ENCODE assay signal across 8 mouse cellular contexts in genomic region chr3:88717198-88717798, GRCm38 (mm10). TPM values are rescaled to one million over a fixed set of nuclear protein-coding genes. Genes with fewer than 3 reads are reported as not detected.
A peak's percentile ranks its signal among the peaks of the same experiment; 100 is the strongest.
DNase-seq lines count a peak whose midpoint lies in the region; ATAC-seq and TF ChIP-seq lines count a peak whose summit lies in the region.

No protein-coding gene starts in this region.

- ATAC-seq in forebrain, embryonic 12.5 days (ENCODE audit: low FRiP score), result peak; percentile 71
- ATAC-seq in intestine, embryonic 16.5 days, result peak; percentile 80
- peak; percentile 49 for ATAC-seq in liver, embryonic 16.5 days (ENCODE audit: low read depth)
- peak; percentile 49; the same call in 1 of the 2 replicates for ATAC-seq in neural tube, embryonic 11.5 days (ENCODE audit: insufficient read depth, low FRiP score, low TSS enrichment)
- ATAC-seq in monocyte, adult 5-6 weeks (replicated peaks; ENCODE audit: insufficient number of reproducible peaks, low FRiP score, low TSS enrichment, poor library complexity, severe bottlenecking), result no peak

- peaks cover 43% of the 10 kb centered on the region for H3K36me3 ChIP-seq in forebrain, embryonic 12.5 days (replicated peaks)
- H3K36me3 ChIP-seq in intestine, embryonic 16.5 days (ENCODE audit: control insufficient read depth, insufficient read depth, low read length), result peaks cover 17% of the 10 kb centered on the region; the same call in 1 of the 2 replicates
- peaks cover 20% of the 10 kb centered on the region for H3K36me3 ChIP-seq in liver, embryonic 16.5 days (ENCODE audit: control insufficient read depth, insufficient read depth)
- H3K36me3 ChIP-seq in neural tube, embryonic 11.5 days (ENCODE audit: control insufficient read depth, insufficient read depth, low read length), result peaks cover 2% of the 10 kb centered on the region

- H3K27ac ChIP-seq in bone marrow, adult 2 months (ENCODE audit: control insufficient read depth, insufficient read depth, low read depth, low read length, poor library complexity), result peak overlapping the region; percentile 76
- peak overlapping the region; percentile 71 for H3K27ac ChIP-seq in forebrain, embryonic 12.5 days
- H3K27ac ChIP-seq in intestine, embryonic 16.5 days (ENCODE audit: low read length), result peak overlapping the region; percentile 80
- peak overlapping the region; percentile 81 for H3K27ac ChIP-seq in liver, embryonic 16.5 days (ENCODE audit: low read length)
- H3K27ac ChIP-seq in neural tube, embryonic 11.5 days (ENCODE audit: low read depth, low read length), result 0 out of 2 replicates have a peak overlapping the region, but pooled peaks have one; percentile 23

- DNase-seq in right cerebral cortex, adult 18-20 months, result peak; percentile 32
- no peak for DNase-seq in right cerebral cortex, postnatal 14 days
- DNase-seq in neural tube, embryonic 11.5 days (ENCODE audit: low spot score), result peak; percentile 50

- H3K4me2 ChIP-seq in forebrain, embryonic 12.5 days, result peak overlapping the region; percentile 79
- H3K4me2 ChIP-seq in intestine, embryonic 16.5 days (ENCODE audit: low read depth, low read length), result peak overlapping the region; percentile 81
- peak overlapping the region; percentile 77 for H3K4me2 ChIP-seq in liver, embryonic 16.5 days (ENCODE audit: low read depth, low read length)
- peak overlapping the region; percentile 79 for H3K4me2 ChIP-seq in neural tube, embryonic 11.5 days (ENCODE audit: low read depth)

- WGBS in bone marrow, adult 2 months, result under 1% methylated on average over 9 of the region's 9 CpGs
- 7% methylated on average over 9 of the region's 9 CpGs for WGBS in forebrain, embryonic 12.5 days
- 5% methylated on average over 9 of the region's 9 CpGs for WGBS in intestine, embryonic 16.5 days
- WGBS in liver, embryonic 16.5 days (ENCODE audit: insufficient replicate concordance), result 7% methylated on average over 9 of the region's 9 CpGs
- 11% methylated on average over 9 of the region's 9 CpGs for WGBS in neural tube, embryonic 11.5 days

- no peak for TF ChIP-seq POLR2A in bone marrow, adult 2 months (IDR thresholded peaks at IDR 0.05; ENCODE audit: borderline replicate concordance, control insufficient read depth, low read depth, low read length)

- peak overlapping the region; percentile 95 for H3K4me3 ChIP-seq in bone marrow, adult 2 months (replicated peaks; ENCODE audit: control insufficient read depth, low read depth, low read length)
- H3K4me3 ChIP-seq in forebrain, embryonic 12.5 days (replicated peaks), result peak overlapping the region; percentile 80
- peak overlapping the region; percentile 77 for H3K4me3 ChIP-seq in intestine, embryonic 16.5 days (ENCODE audit: low read length)
- H3K4me3 ChIP-seq in liver, embryonic 16.5 days (ENCODE audit: low read depth, low read length), result peak overlapping the region; percentile 77
- H3K4me3 ChIP-seq in neural tube, embryonic 11.5 days (ENCODE audit: low read depth, low read length), result peak overlapping the region; percentile 74

- no peaks in the 10 kb centered on the region for H3K9me3 ChIP-seq in forebrain, embryonic 12.5 days
- H3K9me3 ChIP-seq in intestine, embryonic 16.5 days (ENCODE audit: control insufficient read depth, low read length), result no peaks in the 10 kb centered on the region
- no peaks in the 10 kb centered on the region for H3K9me3 ChIP-seq in liver, embryonic 16.5 days (replicated peaks; ENCODE audit: control insufficient read depth, low read length)
- H3K9me3 ChIP-seq in neural tube, embryonic 11.5 days (ENCODE audit: control insufficient read depth, low read length), result no peaks in the 10 kb centered on the region

- H3K4me1 ChIP-seq in bone marrow, adult 2 months (ENCODE audit: control insufficient read depth, insufficient read depth, low read length), result no peaks in the 10 kb centered on the region; the same call in 1 of the 2 replicates
- peaks cover 13% of the 10 kb centered on the region for H3K4me1 ChIP-seq in forebrain, embryonic 12.5 days
- H3K4me1 ChIP-seq in intestine, embryonic 16.5 days (ENCODE audit: control insufficient read depth, insufficient read depth, low read length), result peaks cover 14% of the 10 kb centered on the region
- H3K4me1 ChIP-seq in liver, embryonic 16.5 days (ENCODE audit: control insufficient read depth, low read depth, low read length), result peaks cover 21% of the 10 kb centered on the region
- H3K4me1 ChIP-seq in neural tube, embryonic 11.5 days (ENCODE audit: control insufficient read depth, insufficient read depth, low read length), result peaks cover 3% of the 10 kb centered on the region; the same call in 1 of the 2 replicates

- H3K27me3 ChIP-seq in forebrain, embryonic 12.5 days, result no peaks in the 10 kb centered on the region
- no peaks in the 10 kb centered on the region for H3K27me3 ChIP-seq in intestine, embryonic 16.5 days (replicated peaks; ENCODE audit: control insufficient read depth, insufficient read depth, low read length)
- H3K27me3 ChIP-seq in liver, embryonic 16.5 days (ENCODE audit: control insufficient read depth, insufficient read depth, low read depth, low read length), result no peaks in the 10 kb centered on the region
- no peaks in the 10 kb centered on the region for H3K27me3 ChIP-seq in neural tube, embryonic 11.5 days (ENCODE audit: control insufficient read depth, insufficient read depth, low read length)

- TF ChIP-seq CTCF in bone marrow, adult 2 months (IDR thresholded peaks at IDR 0.05; ENCODE audit: control insufficient read depth, insufficient read depth, low read length), result no peak

- peak overlapping the region; percentile 68 for H3K9ac ChIP-seq in forebrain, embryonic 12.5 days
- H3K9ac ChIP-seq in intestine, embryonic 16.5 days (ENCODE audit: low read depth, low read length), result peak overlapping the region; percentile 77
- peak overlapping the region; percentile 77 for H3K9ac ChIP-seq in liver, embryonic 16.5 days (ENCODE audit: low read depth, low read length)
- H3K9ac ChIP-seq in neural tube, embryonic 11.5 days (ENCODE audit: low read length), result peak overlapping the region; percentile 69

RNA-seq across cellular contexts. Expression of gene Rit1, which starts 0.7 kb away (rescaled TPM):
- polyA plus RNA-seq in bone marrow, adult 2 months (2011; ENCODE audit: insufficient read depth, insufficient read length, low replicate concordance, missing spikeins), result 43.6 and 61.7 TPM in 2 replicates
- 38.2 and 40.9 TPM in 2 replicates for polyA plus RNA-seq in forebrain, embryonic 12.5 days (2016; fragmentation: Nextera tagmentation; extraction: Ambion mirVana)
- 48.9 and 50.3 TPM in 2 replicates for polyA plus RNA-seq in intestine, embryonic 16.5 days (2015; fragmentation: Nextera tagmentation; extraction: Ambion mirVana)
- polyA plus RNA-seq in liver, embryonic 16.5 days (2015; fragmentation: Nextera tagmentation; extraction: Ambion mirVana), result 32.9 and 33.8 TPM in 2 replicates
- 50.3 and 52.3 TPM in 2 replicates for polyA plus RNA-seq in neural tube, embryonic 11.5 days (2014; fragmentation: Nextera tagmentation; extraction: Ambion mirVana)
- 49.6 to 61.6 TPM (median 59.0 TPM) in 3 replicates for total RNA-seq in monocyte, adult 5-6 weeks (2017)

RNA-seq across cellular contexts. Expression of gene Khdc4, which starts 31.7 kb away (rescaled TPM):
- 23.2 and 37.6 TPM in 2 replicates for polyA plus RNA-seq in bone marrow, adult 2 months (2011; ENCODE audit: insufficient read depth, insufficient read length, low replicate concordance, missing spikeins)
- polyA plus RNA-seq in forebrain, embryonic 12.5 days (2016; fragmentation: Nextera tagmentation; extraction: Ambion mirVana), result 117 and 118 TPM in 2 replicates
- 61.1 and 61.5 TPM in 2 replicates for polyA plus RNA-seq in intestine, embryonic 16.5 days (2015; fragmentation: Nextera tagmentation; extraction: Ambion mirVana)
- polyA plus RNA-seq in liver, embryonic 16.5 days (2015; fragmentation: Nextera tagmentation; extraction: Ambion mirVana), result 22.0 and 24.5 TPM in 2 replicates
- polyA plus RNA-seq in neural tube, embryonic 11.5 days (2014; fragmentation: Nextera tagmentation; extraction: Ambion mirVana), result 111 TPM in 2 replicates
- 82.8 to 120 TPM (median 89.3 TPM) in 3 replicates for total RNA-seq in monocyte, adult 5-6 weeks (2017)

RNA-seq across cellular contexts. Expression of gene Syt11, which starts 57.7 kb away (rescaled TPM):
- 3.4 and 5.5 TPM in 2 replicates for polyA plus RNA-seq in bone marrow, adult 2 months (2011; ENCODE audit: insufficient read depth, insufficient read length, low replicate concordance, missing spikeins)
- 200 and 213 TPM in 2 replicates for polyA plus RNA-seq in forebrain, embryonic 12.5 days (2016; fragmentation: Nextera tagmentation; extraction: Ambion mirVana)
- 15.8 and 18.8 TPM in 2 replicates for polyA plus RNA-seq in intestine, embryonic 16.5 days (2015; fragmentation: Nextera tagmentation; extraction: Ambion mirVana)
- 0.42 and 0.54 TPM in 2 replicates for polyA plus RNA-seq in liver, embryonic 16.5 days (2015; fragmentation: Nextera tagmentation; extraction: Ambion mirVana)
- 153 and 172 TPM in 2 replicates for polyA plus RNA-seq in neural tube, embryonic 11.5 days (2014; fragmentation: Nextera tagmentation; extraction: Ambion mirVana)
- 3.3 to 9.0 TPM (median 3.9 TPM) in 3 replicates for total RNA-seq in monocyte, adult 5-6 weeks (2017)

Comparison
In these comparisons a context has a peak if more than half of its experiments do, and no peak if none do; other contexts are left out.
1. H3K27ac ChIP-seq: peak in every context shown above with its lines; median percentile 81 in liver, embryonic 16.5 days; 80 in intestine, embryonic 16.5 days; 76 in bone marrow, adult 2 months; 71 in forebrain, embryonic 12.5 days; 23 in neural tube, embryonic 11.5 days.